Mouse (Mus musculus) mouse trophoblast stem cell (cell line): Measurements from ENCODE around the gene Olfr1392.
"Not testable (repeated sequence)": the region's sequence is repeated elsewhere in the genome, so short reads cannot be mapped to it uniquely, and the experiment has no call there.

ENCODE experiments used
- in situ Hi-C, 2 experiments: fragments of 300-500 bp; cut with MseI, MboI; formaldehyde crosslinking; loops; 2 replicates in 1 of 2; 3 replicates in 1 of 2; pipeline ENCODE4 v1.15.1; 2025

Olfr1392 gene

GRCm38 (mm10) chr11:49273834-49274519 lies 11.1 kb upstream of the Olfr1392 start:
- in situ Hi-C loops: loop anchor here (5.0 kb wide), 2 partner anchors 82 to 87 kb away; partner anchors contain the start of gene Btnl9 (in 1 of the 2)

GRCm38 (mm10) chr11:49278222-49278621 lies 6.9 kb upstream of the Olfr1392 start, which contains the start of gene Olfr1393:
Gene Olfr1393 (plus strand): TSS chr11:49278304.
- in situ Hi-C loops: no loop called here

- in situ Hi-C loops: no loop called here
These were observed 2.2 kb downstream of the Olfr1392 start for GRCm38 (mm10) chr11:49287251-49287650.

GRCm38 (mm10) chr11:49292777-49293176 lies 7.7 kb downstream of the Olfr1392 start:
- in situ Hi-C loops: no loop called here

GRCm38 (mm10) chr11:49304441-49304840 lies 19.4 kb downstream of the Olfr1392 start, which contains the start of gene Olfr10:
Gene Olfr10 (plus strand): TSS chr11:49304741.
- in situ Hi-C loops: no loop called here

- in situ Hi-C loops: not testable (repeated sequence)
These were observed 23.5 kb downstream of the Olfr1392 start for GRCm38 (mm10) chr11:49308547-49308946.

- in situ Hi-C loops: no loop called here
These were observed 37.4 kb downstream of the Olfr1392 start, which contains the start of gene Olfr1391 for GRCm38 (mm10) chr11:49322442-49322841. Gene Olfr1391 (plus strand): TSS chr11:49322742.

GRCm38 (mm10) chr11:49326726-49327125 lies 41.6 kb downstream of the Olfr1392 start:
- in situ Hi-C loops: no loop called here

GRCm38 (mm10) chr11:49329686-49330085 lies 44.6 kb downstream of the Olfr1392 start:
- in situ Hi-C loops: no loop called here

- in situ Hi-C loops: loop anchor here in 1 of 2 experiments (5.0 kb wide), 1 partner anchor 47 kb away; no protein-coding TSS in a partner anchor
These were observed 49.8 kb downstream of the Olfr1392 start, which contains the start of gene Olfr1390 for GRCm38 (mm10) chr11:49334888-49335287. Gene Olfr1390 (plus strand): TSS chr11:49335188.

- in situ Hi-C loops: loop anchor here in 1 of 2 experiments (5.0 kb wide), 1 partner anchor 45 kb away; no protein-coding TSS in a partner anchor
These were observed 52.2 kb downstream of the Olfr1392 start for GRCm38 (mm10) chr11:49337150-49337832.
